Mouse (Mus musculus) small intestine, adult 2 months (tissue): ENCODE data around the gene Dock6. TPM values are rescaled to one million over a fixed set of nuclear protein-coding genes. Genes with fewer than 3 reads are reported as not detected.

Experiments used
- H3K27ac ChIP-seq: fragments of 200-500 bp; 2 replicates; pipeline ENCODE4 v1.5.1; 2012; ENCODE audit warnings: low read depth, low read length, control low read depth, inconsistent platforms; ENCODE audit not compliant: insufficient read depth
- H3K27me3 ChIP-seq: fragments of 200-500 bp; 2 replicates; pipeline ENCODE4 v1.6.1; 2012; ENCODE audit warnings: mild to moderate bottlenecking, moderate library complexity, low read length, inconsistent platforms; ENCODE audit not compliant: control insufficient read depth, insufficient read depth
- H3K36me3 ChIP-seq: fragments of 200-500 bp; 2 replicates; pipeline ENCODE4 v1.6.1; 2012; ENCODE audit warnings: mild to moderate bottlenecking, low read length, control low read depth, inconsistent platforms; ENCODE audit not compliant: control insufficient read depth, insufficient read depth
- H3K4me1 ChIP-seq: fragments of 200-500 bp; 2 replicates; pipeline ENCODE4 v1.6.1; 2012; ENCODE audit warnings: low read length, inconsistent platforms, mixed read lengths; ENCODE audit not compliant: control insufficient read depth, insufficient read depth, insufficient read length
- H3K4me3 ChIP-seq: fragments of 200-500 bp; 2 replicates; pipeline ENCODE4 v1.5.1; 2012; ENCODE audit warnings: low read depth, mild to moderate bottlenecking, control low read depth, inconsistent platforms, low read length, moderate library complexity
- CTCF ChIP-seq: fragments of 200-500 bp; IDR thresholded peaks from 2 replicates; pipeline ENCODE4 v1.5.1; 2012; ENCODE audit warnings: low read depth, mild to moderate bottlenecking, control low read depth, inconsistent platforms, low read length, moderate library complexity, mixed read lengths; ENCODE audit not compliant: insufficient replicate concordance, insufficient read length; ENCODE audit errors: extremely low read depth
- POLR2A ChIP-seq: fragments of 200-500 bp; IDR thresholded peaks from 2 replicates; pipeline ENCODE4 v1.6.1; 2012; ENCODE audit warnings: low read depth, mild to moderate bottlenecking, control low read depth, inconsistent platforms, low read length, moderate library complexity
- WGBS: fragments of 180-500 bp; shearing (Covaris S2); methylation state at CpG from one replicate; pipeline ENCODE4 v1.1.7; 2018; 5-methylcytosine and 5-hydroxymethylcytosine counted together
- polyA plus RNA-seq: library from polyadenylated mRNA; depleted of rRNA; stranded (reverse); fragments of >200 nt; gene quantifications from 2 replicates; pipeline ENCODE4 v1.2.3, GENCODE M21; 2012; rRNA removed

The Dock6 gene
- polyA plus RNA-seq, 1 experiment = 73.5 TPM

DNA sequence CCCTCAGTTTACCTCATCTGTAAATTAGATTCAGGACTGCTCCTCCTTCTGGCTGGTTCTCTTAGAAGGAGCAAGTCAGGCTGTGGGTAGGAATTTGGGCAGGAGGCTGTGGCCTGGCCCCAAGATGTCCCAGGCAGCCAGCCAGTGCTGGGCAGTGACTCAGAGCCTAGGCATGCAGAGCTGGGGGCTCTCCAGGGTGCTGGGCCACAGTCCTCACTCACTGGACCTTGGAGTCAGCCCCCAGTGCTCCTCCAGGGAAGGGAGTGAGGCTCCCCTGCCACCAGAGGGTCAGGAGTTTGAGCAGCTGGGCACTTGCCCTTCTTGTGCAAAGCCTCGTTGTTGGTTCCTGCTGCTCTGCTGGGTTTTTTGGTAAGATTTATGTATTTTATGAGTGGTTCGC, 98.4 kb downstream of the Dock6 start:
- Histone ChIP-seq H3K4me3 (no peak overlapping the region), H3K27me3 (no peaks in the 10 kb centered on the region), H3K36me3 (peaks cover 16% of the 10 kb centered on the region), H3K4me1 (peaks cover 19% of the 10 kb centered on the region), H3K27ac (no peak overlapping the region; the same call in 1 of the 2 replicates)
- TF ChIP-seq CTCF = no peak
- no peak for TF ChIP-seq POLR2A
- WGBS = 83% methylated on average over 2 of the region's 2 CpGs

DNA sequence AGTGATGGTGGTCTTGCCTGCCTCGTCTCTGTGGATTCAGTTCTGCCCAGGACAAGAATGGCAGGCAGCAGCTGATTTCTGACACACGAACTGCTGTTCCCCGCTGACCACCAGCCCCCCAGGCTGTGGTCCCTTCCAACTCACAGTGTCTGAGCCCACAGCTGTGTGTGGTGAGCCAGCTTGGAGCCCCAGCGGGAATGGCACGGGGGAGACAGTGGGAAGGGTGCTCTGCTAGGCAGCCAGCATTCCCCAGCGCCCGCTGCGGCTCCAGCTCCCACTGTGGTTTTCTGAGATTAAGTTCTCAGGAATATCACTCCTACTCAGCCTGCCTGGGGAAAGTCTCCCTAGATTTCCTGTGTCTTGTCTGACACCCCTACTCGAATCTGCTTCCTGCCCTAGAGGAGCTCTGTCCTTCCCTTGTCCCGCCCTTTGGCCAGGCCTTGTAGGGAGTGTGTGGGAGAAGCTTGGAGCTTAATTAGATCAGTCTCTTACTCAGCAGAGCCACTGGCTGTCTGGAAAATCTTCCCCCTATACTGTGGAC, 100.1 kb downstream of the Dock6 start:
- H3K4me3 ChIP-seq = no peak overlapping the region
- 56% methylated on average over 10 of the region's 10 CpGs for WGBS
- TF ChIP-seq CTCF (no peak), POLR2A (no peak)
- no peaks in the 10 kb centered on the region for H3K27me3 ChIP-seq
- H3K4me1 ChIP-seq = peaks cover 19% of the 10 kb centered on the region
- H3K27ac ChIP-seq = peak overlapping the region; percentile 81
- peaks cover 33% of the 10 kb centered on the region for H3K36me3 ChIP-seq

DNA sequence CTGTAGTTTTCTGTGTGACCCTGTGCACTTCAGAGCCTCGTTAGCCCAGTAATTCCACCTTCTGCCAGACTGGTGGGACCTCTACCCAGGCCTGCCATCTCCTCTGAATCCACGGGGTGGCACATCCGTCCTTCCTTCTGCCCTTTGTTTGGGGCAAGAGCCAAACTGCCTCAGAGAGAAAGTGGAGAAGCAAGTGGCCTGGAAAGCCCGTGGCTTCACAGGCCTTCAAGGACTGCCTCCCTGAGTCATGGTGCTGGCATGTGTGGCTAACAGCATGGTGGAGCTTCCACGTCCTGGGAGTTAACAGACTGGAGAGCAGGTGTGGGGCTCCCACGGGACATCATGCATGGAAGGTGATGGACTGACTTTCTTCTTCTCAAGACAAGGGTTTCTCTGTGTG, 101.1 kb downstream of the Dock6 start:
- WGBS = 46% methylated on average over 6 of the region's 6 CpGs
- H3K4me3 ChIP-seq = no peak overlapping the region
- no peak for TF ChIP-seq POLR2A
- peak; percentile 33; the same call in 1 of the 2 replicates for TF ChIP-seq CTCF
- peaks cover 19% of the 10 kb centered on the region for H3K4me1 ChIP-seq
- H3K27ac ChIP-seq = no peak overlapping the region
- H3K27me3 ChIP-seq = no peaks in the 10 kb centered on the region
- peaks cover 42% of the 10 kb centered on the region for H3K36me3 ChIP-seq

DNA sequence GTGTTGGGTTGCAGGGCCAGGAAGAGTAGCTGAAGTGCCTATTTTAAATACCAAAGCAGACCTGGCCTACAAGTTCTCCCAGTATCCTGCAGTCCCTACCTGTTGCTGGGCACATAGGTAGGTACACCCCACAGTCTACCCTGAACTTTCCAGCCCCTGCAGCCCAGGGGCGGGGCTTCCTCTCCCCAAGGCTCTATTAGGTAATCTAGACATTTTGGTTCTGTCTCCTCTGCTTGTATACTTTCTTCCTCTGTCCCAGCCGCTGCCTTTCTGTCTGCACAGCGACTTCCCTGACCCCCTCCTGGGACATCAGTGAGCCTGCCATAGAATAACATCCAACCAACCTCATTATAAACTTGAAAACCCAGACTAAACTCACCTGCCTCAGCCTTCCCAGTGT, 102.1 kb downstream of the Dock6 start:
- no peak overlapping the region for H3K4me3 ChIP-seq
- TF ChIP-seq POLR2A (no peak), CTCF (no peak)
- no peaks in the 10 kb centered on the region for H3K27me3 ChIP-seq
- H3K27ac ChIP-seq = no peak overlapping the region
- H3K4me1 ChIP-seq = peaks cover 19% of the 10 kb centered on the region
- H3K36me3 ChIP-seq = peaks cover 52% of the 10 kb centered on the region
- WGBS = 84% methylated on average over 3 of the region's 3 CpGs

Other genes with a start within 250 kb of the Dock6 start
- 19.0 and 34.1 TPM in 2 replicates for gene Smarca4, start 236.5 kb downstream of the Dock6 start, polyA plus RNA-seq
- gene Ldlr, start 129.2 kb downstream of the Dock6 start, polyA plus RNA-seq = 37.2 and 58.9 TPM in 2 replicates
- gene Spc24, start 92.3 kb downstream of the Dock6 start, polyA plus RNA-seq = 11.0 and 22.6 TPM in 2 replicates
- 23.0 and 24.8 TPM in 2 replicates for gene Kank2, start 53.9 kb downstream of the Dock6 start, polyA plus RNA-seq
- gene Angptl8, start 17.1 kb downstream of the Dock6 start, polyA plus RNA-seq = 10.2 and 12.3 TPM in 2 replicates
- 48.9 and 86.7 TPM in 2 replicates for gene Rab3d, start 65.6 kb upstream of the Dock6 start, polyA plus RNA-seq
- 0.71 and 1.2 TPM in 2 replicates for gene Ccdc159, start 74.8 kb upstream of the Dock6 start, polyA plus RNA-seq
- gene Tmem205, start 74.9 kb upstream of the Dock6 start, polyA plus RNA-seq = 81.5 and 113 TPM in 2 replicates
- 5.2 and 5.5 TPM in 2 replicates for gene Plppr2, start 84.4 kb upstream of the Dock6 start, polyA plus RNA-seq
- gene Swsap1, start 103.1 kb upstream of the Dock6 start, polyA plus RNA-seq = 4.7 and 7.1 TPM in 2 replicates
- 0.95 and 2.4 TPM in 2 replicates for gene Epor, start 110.9 kb upstream of the Dock6 start, polyA plus RNA-seq
- gene Rgl3, start 136.8 kb upstream of the Dock6 start, polyA plus RNA-seq = 3.4 and 3.8 TPM in 2 replicates
- gene Ccdc151, start 150.0 kb upstream of the Dock6 start, polyA plus RNA-seq = 0.05 TPM in 1 of 2 replicates, not detected in the other
- 82.7 and 169 TPM in 2 replicates for gene Prkcsh, start 150.2 kb upstream of the Dock6 start, polyA plus RNA-seq
- gene Elavl3, start 199.4 kb upstream of the Dock6 start, polyA plus RNA-seq = 0.20 and 0.34 TPM in 2 replicates
- gene Gm49318, start 218.6 kb upstream of the Dock6 start, polyA plus RNA-seq = not detected in 2 replicates
- gene Zfp653, start 218.7 kb upstream of the Dock6 start, polyA plus RNA-seq = 6.6 and 13.2 TPM in 2 replicates
- gene Ecsit, start 232.8 kb upstream of the Dock6 start, polyA plus RNA-seq = 26.8 and 35.7 TPM in 2 replicates
- gene Cnn1, start 246.6 kb upstream of the Dock6 start, polyA plus RNA-seq = 166 and 227 TPM in 2 replicates